Mouse (Mus musculus) stomach, postnatal 0 days (tissue): Measurements from ENCODE around the gene Uckl1. TPM values are rescaled to one million over a fixed set of nuclear protein-coding genes. Genes with fewer than 3 reads are reported as not detected.

Experiments used
- ATAC-seq: fragments of 200-750 bp; cut with Nextera tagmentation; 2 replicates; pipeline ENCODE4 v1.8.0; 2017; ENCODE audit not compliant: low FRiP score, low TSS enrichment
- DNase-seq: peaks from one replicate; pipeline ENCODE4 v3.0.0-alpha.2; 2016; ENCODE audit warnings: low spot score
- H3K27ac ChIP-seq: fragments of 300-500 bp; sonication (generic); replicated peaks from 2 replicates; pipeline ENCODE4 v1.5.1; 2014; ENCODE audit warnings: mild to moderate bottlenecking, control low read depth
- H3K27me3 ChIP-seq: fragments of 300-500 bp; sonication (generic); 2 replicates; pipeline ENCODE4 v1.6.1; 2014; ENCODE audit warnings: low read length; ENCODE audit not compliant: control insufficient read depth, insufficient read depth
- H3K36me3 ChIP-seq: fragments of 300-500 bp; sonication (generic); 2 replicates; pipeline ENCODE4 v1.6.1; 2014; ENCODE audit warnings: low read length, mixed read lengths; ENCODE audit not compliant: control insufficient read depth, insufficient read depth
- H3K4me1 ChIP-seq: fragments of 300-500 bp; sonication (generic); replicated peaks from 2 replicates; pipeline ENCODE4 v1.6.1; 2014; ENCODE audit warnings: antibody characterized with exemption; ENCODE audit not compliant: control insufficient read depth, insufficient read depth
- H3K4me2 ChIP-seq: fragments of 300-500 bp; sonication (generic); replicated peaks from 2 replicates; pipeline ENCODE4 v1.6.1; 2014; ENCODE audit warnings: low read depth, mild to moderate bottlenecking, control low read depth, moderate library complexity
- H3K4me3 ChIP-seq: fragments of 300-500 bp; sonication (generic); 2 replicates; pipeline ENCODE4 v1.5.1; 2014; ENCODE audit warnings: low read depth, low read length, control low read depth
- H3K9ac ChIP-seq: fragments of 300-500 bp; sonication (generic); 2 replicates; pipeline ENCODE4 v1.6.1; 2014; ENCODE audit warnings: mild to moderate bottlenecking, low read length, control low read depth, mixed read lengths
- H3K9me3 ChIP-seq: fragments of 300-500 bp; sonication (generic); 2 replicates; pipeline ENCODE4 v1.6.1; 2016; ENCODE audit warnings: low read length; ENCODE audit not compliant: control insufficient read depth
- CTCF ChIP-seq: IDR thresholded peaks from 2 replicates; pipeline ENCODE4 v1.5.1; 2016; ENCODE audit warnings: antibody characterized with exemption, low read depth, mild to moderate bottlenecking, moderate library complexity
- EP300 ChIP-seq: optimal IDR thresholded peaks from 2 replicates; pipeline ENCODE3; 2016; ENCODE audit warnings: antibody characterized with exemption
- WGBS: fragments of 180-500 bp; shearing (Covaris S2); extraction: QIAGEN DNeasy Blood & Tissue Kit; methylation state at CpG from one replicate; pipeline ENCODE4 v1.1.7; 2014; 5-methylcytosine and 5-hydroxymethylcytosine counted together
- polyA plus RNA-seq: library from polyadenylated mRNA; unstranded; fragments of >200 nt; fragmentation: Nextera tagmentation; extraction: Ambion mirVana; gene quantifications from 2 replicates; pipeline ENCODE4 v1.2.1, GENCODE M21; 2015

Uckl1 gene
- 37.1 and 39.7 TPM in 2 replicates for polyA plus RNA-seq

DNA sequence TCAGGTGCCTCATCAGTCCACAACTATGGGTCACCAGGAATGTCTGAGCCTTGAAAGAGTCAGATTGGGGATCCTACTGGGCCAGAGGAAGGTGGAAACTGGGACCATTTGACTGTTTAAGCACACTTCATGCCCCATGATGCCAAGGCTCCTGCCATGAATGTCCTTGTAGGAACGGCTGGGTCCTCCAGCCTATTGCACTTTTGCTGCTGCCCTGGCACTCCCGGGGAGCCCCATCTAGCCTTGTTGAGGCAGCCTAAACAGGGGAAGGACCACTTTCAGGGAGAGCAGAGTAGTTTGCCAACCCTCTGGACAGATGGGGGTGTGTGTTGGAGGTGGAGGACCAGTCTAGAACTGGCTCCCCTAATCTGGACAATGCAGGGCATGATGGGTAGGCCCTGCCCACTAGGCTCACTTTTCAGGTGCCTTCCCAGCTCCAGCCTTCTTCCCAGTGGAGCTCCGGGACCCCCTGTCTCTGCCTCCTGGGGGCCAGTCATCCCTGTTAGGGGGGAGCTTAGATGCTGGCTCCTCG is at the start of gene Uckl1:
Gene Uckl1 (minus strand): TSS at position 482 of the 532 bp plus-strand sequence.
- 88% methylated on average over 4 of the region's 4 CpGs for WGBS
- TF ChIP-seq EP300 (no peak), CTCF (no peak)
- Histone ChIP-seq H3K9me3 (no peaks in the 10 kb centered on the region), H3K4me2 (no peak within 1 kb of the TSS), H3K4me1 (peaks cover 7% of the 10 kb centered on the region), H3K4me3 (no peak within 1 kb of the TSS), H3K27ac (no peak within 1 kb of the TSS), H3K27me3 (no peaks in the 10 kb centered on the region), H3K9ac (no peak within 1 kb of the TSS), H3K36me3 (peaks cover 22% of the 10 kb centered on the region; the same call in 1 of the 2 replicates)
- DNase-seq (no peak), ATAC-seq (no peak)

DNA sequence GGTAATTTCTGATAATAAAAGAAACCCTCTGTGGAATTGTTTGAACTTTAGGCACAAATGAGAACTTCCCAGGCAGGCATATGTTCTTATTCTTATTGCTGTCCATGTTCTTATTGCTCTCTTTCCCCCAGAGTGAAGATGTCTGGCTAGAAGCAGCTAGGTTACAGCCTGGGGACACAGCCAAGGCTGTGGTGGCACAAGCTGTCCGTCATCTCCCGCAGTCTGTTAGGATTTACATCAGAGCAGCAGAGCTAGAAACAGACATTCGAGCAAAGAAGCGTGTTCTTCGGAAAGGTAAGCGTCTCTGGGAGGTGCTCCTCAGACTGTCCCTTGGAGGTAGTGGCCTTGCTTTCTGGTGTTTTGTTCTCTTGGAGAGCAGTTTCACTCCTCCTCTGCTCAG is 47.9 kb upstream of the Uckl1 start:
- no peak for DNase-seq
- Histone ChIP-seq H3K9me3 (no peaks in the 10 kb centered on the region), H3K27ac (no peak overlapping the region), H3K4me3 (no peak overlapping the region), H3K4me2 (no peak overlapping the region), H3K9ac (no peak overlapping the region), H3K36me3 (peaks cover 38% of the 10 kb centered on the region), H3K4me1 (no peaks in the 10 kb centered on the region), H3K27me3 (no peaks in the 10 kb centered on the region)
- no peak for ATAC-seq
- TF ChIP-seq CTCF (no peak), EP300 (no peak)
- 95% methylated on average over 6 of the region's 6 CpGs for WGBS

DNA sequence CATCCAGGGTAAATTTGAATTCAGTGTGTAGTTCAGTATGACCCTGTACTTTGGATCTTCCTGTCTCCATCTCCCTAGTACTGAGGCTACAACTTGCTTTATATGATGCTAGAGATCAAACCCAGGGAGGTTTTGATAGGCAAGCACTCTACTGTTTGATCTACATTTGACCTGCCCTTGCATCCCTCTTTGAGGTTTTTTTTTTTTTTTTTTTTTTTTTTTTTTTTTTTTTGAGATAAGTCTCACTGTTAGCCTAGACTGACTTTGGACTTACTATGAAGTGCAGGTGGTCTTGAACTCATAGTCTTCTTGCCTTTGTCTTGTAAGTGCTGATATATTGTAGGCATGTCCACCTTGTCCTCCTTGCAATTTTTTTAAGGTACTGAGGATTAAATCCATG is 43.8 kb upstream of the Uckl1 start:
- Histone ChIP-seq H3K36me3 (peaks cover 10% of the 10 kb centered on the region; the same call in 1 of the 2 replicates), H3K4me2 (no peak overlapping the region), H3K9ac (no peak overlapping the region), H3K27ac (no peak overlapping the region), H3K27me3 (no peaks in the 10 kb centered on the region), H3K9me3 (no peaks in the 10 kb centered on the region), H3K4me3 (no peak overlapping the region), H3K4me1 (no peaks in the 10 kb centered on the region)
- DNase-seq = no peak
- TF ChIP-seq CTCF (no peak), EP300 (no peak)
- ATAC-seq = no peak

DNA sequence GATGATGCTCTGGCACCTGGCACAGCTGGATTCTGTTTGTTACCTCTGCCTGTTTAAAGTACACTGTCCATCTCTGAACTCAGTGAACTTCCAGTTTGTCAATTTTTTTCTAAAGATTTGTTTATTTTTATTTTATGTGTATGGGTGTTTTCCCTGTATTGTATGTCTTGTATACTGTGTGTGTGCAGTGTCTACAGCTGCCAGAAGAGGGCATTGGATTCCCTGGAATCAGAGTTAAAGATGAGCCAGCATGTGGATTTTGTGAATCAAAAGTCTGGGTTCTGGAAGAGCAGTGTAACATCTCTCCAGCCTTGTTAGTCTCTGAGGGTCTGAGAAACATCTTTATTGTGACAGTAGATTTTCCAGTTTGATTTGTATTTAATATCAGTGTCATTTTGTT is 38.7 kb upstream of the Uckl1 start:
- peaks cover 5% of the 10 kb centered on the region; the same call in 1 of the 2 replicates for H3K36me3 ChIP-seq

DNA sequence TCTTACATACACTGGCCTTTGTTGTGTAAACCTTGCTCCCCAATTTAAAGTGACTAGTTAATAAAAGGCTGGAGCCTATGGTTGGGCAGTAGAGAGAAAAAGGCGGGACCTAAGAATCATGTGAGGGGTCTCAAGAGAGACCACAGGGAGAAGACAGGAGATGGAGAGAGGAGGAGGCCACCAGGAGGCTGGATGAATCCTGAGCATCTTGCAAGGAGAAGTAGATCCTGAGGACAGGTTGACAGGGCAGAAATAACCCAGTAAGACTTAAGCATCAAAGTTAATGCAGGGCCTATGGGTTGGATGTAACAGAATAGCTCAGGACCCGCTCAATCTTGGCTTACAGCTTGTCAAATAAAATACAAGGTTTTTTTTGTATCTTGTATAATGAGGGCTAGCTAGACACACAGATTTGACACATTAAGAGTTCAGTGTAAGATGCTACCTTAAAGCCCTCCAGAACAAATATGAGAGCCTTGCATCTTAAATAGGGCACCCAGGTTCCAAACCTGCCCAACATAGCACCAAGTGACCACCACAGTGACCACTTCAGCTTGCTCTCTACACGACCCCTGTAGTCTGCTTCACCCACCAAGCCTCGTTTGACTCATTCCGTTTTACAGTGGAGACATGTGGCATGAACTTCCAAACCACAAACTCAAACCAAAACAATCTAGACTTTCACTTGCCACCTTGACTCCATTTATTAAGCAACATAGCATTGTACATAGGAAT is 34.2 kb upstream of the Uckl1 start:
- WGBS = 87% methylated on average over 5 of the region's 5 CpGs

More for the DNA sequence above, 38.7 kb upstream of the Uckl1 start:
- H3K27me3 ChIP-seq = no peaks in the 10 kb centered on the region
- no peak for TF ChIP-seq EP300
- TF ChIP-seq CTCF = peak; percentile 67
- no peak overlapping the region for H3K27ac ChIP-seq
- H3K4me2 ChIP-seq = no peak overlapping the region
- H3K4me3 ChIP-seq = no peak overlapping the region
- no peaks in the 10 kb centered on the region for H3K9me3 ChIP-seq
- DNase-seq (no peak), ATAC-seq (no peak)
- H3K9ac ChIP-seq = no peak overlapping the region
- no peaks in the 10 kb centered on the region for H3K4me1 ChIP-seq

DNA sequence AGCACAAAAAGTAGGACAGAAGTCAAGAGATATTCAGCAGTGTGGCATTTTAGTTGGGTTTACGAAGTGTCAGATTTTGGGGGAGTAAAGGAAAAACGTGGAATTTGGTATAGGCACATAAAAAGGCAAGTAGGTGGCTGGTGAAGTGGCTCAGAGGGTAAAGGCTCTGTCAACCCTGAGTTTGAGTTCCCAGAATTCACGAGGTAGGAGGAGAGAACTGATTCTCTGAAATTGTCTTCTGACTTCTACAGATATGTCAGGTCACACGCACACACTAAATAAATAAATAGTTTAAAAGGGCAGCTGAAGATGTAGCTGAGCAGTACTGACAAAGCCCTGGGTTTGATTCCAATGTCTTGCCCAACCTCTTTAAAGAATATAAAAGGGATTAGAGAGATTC is 17.7 kb upstream of the Uckl1 start:
- H3K36me3 ChIP-seq = no peaks in the 10 kb centered on the region

More for the DNA sequence above, 34.2 kb upstream of the Uckl1 start:
- DNase-seq (no peak), ATAC-seq (no peak)
- Histone ChIP-seq H3K4me3 (no peak overlapping the region), H3K4me2 (no peak overlapping the region), H3K9ac (no peak overlapping the region), H3K27me3 (no peaks in the 10 kb centered on the region), H3K4me1 (no peaks in the 10 kb centered on the region), H3K27ac (no peak overlapping the region), H3K36me3 (peaks cover 7% of the 10 kb centered on the region; the same call in 1 of the 2 replicates), H3K9me3 (no peaks in the 10 kb centered on the region)
- TF ChIP-seq EP300 = no peak
- no peak for TF ChIP-seq CTCF

More for the DNA sequence above, 17.7 kb upstream of the Uckl1 start:
- H3K4me2 ChIP-seq = peak overlapping the region; percentile 86; the same call in 1 of the 2 replicates
- no peaks in the 10 kb centered on the region for H3K9me3 ChIP-seq
- H3K4me3 ChIP-seq = peak overlapping the region; percentile 89; the same call in 1 of the 2 replicates
- WGBS = 68% methylated on average over 4 of the region's 4 CpGs
- no peaks in the 10 kb centered on the region for H3K27me3 ChIP-seq
- H3K27ac ChIP-seq = no peak overlapping the region
- DNase-seq (no peak), ATAC-seq (no peak)
- no peak overlapping the region for H3K9ac ChIP-seq
- TF ChIP-seq EP300 (no peak), CTCF (no peak)
- H3K4me1 ChIP-seq = 0 out of 2 replicates have a peak, but pooled peaks cover 5% of the 10 kb centered on the region
